Mouse (Mus musculus): ENCODE measurements around the gene Mta3. TPM values are rescaled to one million over a fixed set of nuclear protein-coding genes. Genes with fewer than 3 reads are reported as not detected.

Mta3 gene
- total RNA-seq (2021) = 10 to 100 TPM; 90.6 to 93.6 TPM
- long read RNA-seq, experiment 1, partial matches to known transcripts = 7 of 58 reads
- long read RNA-seq, experiment 1, other reads (novel, unspliced or antisense) = 47 of 58 reads
- long read RNA-seq, experiment 2, partial matches to known transcripts = 6 of 42 reads
- long read RNA-seq, experiment 2, other reads (novel, unspliced or antisense) = 35 of 42 reads

- no peak for TF ChIP-seq CTCF (IDR thresholded peaks at IDR 0.05)
- intact Hi-C loops (cut with DNase I) = loop anchor here (5.0 kb wide), 1 partner anchor 74 kb away; the partner anchor contains the start of gene Kcng3
- Histone ChIP-seq H3K4me3 (peak within 1 kb of the TSS; percentile 94), H3K27ac (peak within 1 kb of the TSS; percentile 97)
- DNase-seq (ENCODE audit: extremely low spot score in 1 of 2, low spot score in 2 of 2) = peak; percentile 71
Observed at GRCm38 (mm10) chr17:83706116-83706593, at the start of gene Mta3. Mta3 (plus strand) TSS chr17:83706163.

GRCm38 (mm10) chr17:83657375-83657774 is 48.6 kb upstream of the Mta3 start:
- intact Hi-C loops (cut with DNase I) = no loop called here
- H3K27ac ChIP-seq = no peak overlapping the region
- TF ChIP-seq CTCF (IDR thresholded peaks at IDR 0.05) = no peak
- DNase-seq (ENCODE audit: extremely low spot score in 1 of 2, low spot score in 2 of 2) = no peak
- no peak overlapping the region for H3K4me3 ChIP-seq

- no peak for TF ChIP-seq CTCF (IDR thresholded peaks at IDR 0.05)
- intact Hi-C loops (cut with DNase I) = no loop called here
- Histone ChIP-seq H3K27ac (no peak overlapping the region), H3K4me3 (no peak overlapping the region)
- no peak for DNase-seq (ENCODE audit: extremely low spot score in 1 of 2, low spot score in 2 of 2)
Observed at GRCm38 (mm10) chr17:83658943-83659342, 47.0 kb upstream of the Mta3 start.

GRCm38 (mm10) chr17:83664761-83665160 is 41.2 kb upstream of the Mta3 start:
- DNase-seq (ENCODE audit: extremely low spot score in 1 of 2, low spot score in 2 of 2) = no peak
- intact Hi-C loops (cut with DNase I) = no loop called here
- Histone ChIP-seq H3K4me3 (no peak overlapping the region), H3K27ac (no peak overlapping the region)
- TF ChIP-seq CTCF (IDR thresholded peaks at IDR 0.05) = no peak

GRCm38 (mm10) chr17:83666597-83667287 is 39.2 kb upstream of the Mta3 start:
- no peak for DNase-seq (ENCODE audit: extremely low spot score in 1 of 2, low spot score in 2 of 2)
- intact Hi-C loops (cut with DNase I) = no loop called here
- TF ChIP-seq CTCF (IDR thresholded peaks at IDR 0.05) = no peak
- H3K4me3 ChIP-seq = no peak overlapping the region
- H3K27ac ChIP-seq = no peak overlapping the region

GRCm38 (mm10) chr17:83667934-83668690 is 37.9 kb upstream of the Mta3 start:
- TF ChIP-seq CTCF (IDR thresholded peaks at IDR 0.05) = no peak
- H3K27ac ChIP-seq = no peak overlapping the region
- DNase-seq (ENCODE audit: extremely low spot score in 1 of 2, low spot score in 2 of 2) = no peak
- intact Hi-C loops (cut with DNase I) = no loop called here
- H3K4me3 ChIP-seq = no peak overlapping the region

- H3K27ac ChIP-seq = no peak overlapping the region
- DNase-seq (ENCODE audit: extremely low spot score in 1 of 2, low spot score in 2 of 2) = no peak
- TF ChIP-seq CTCF (IDR thresholded peaks at IDR 0.05) = no peak
- no peak overlapping the region for H3K4me3 ChIP-seq
- intact Hi-C loops (cut with DNase I) = no loop called here
Observed at GRCm38 (mm10) chr17:83672685-83673084, 33.3 kb upstream of the Mta3 start.

- no peak for TF ChIP-seq CTCF (IDR thresholded peaks at IDR 0.05)
- no peak overlapping the region for H3K27ac ChIP-seq
- intact Hi-C loops (cut with DNase I) = no loop called here
- H3K4me3 ChIP-seq = no peak overlapping the region
- DNase-seq (ENCODE audit: extremely low spot score in 1 of 2, low spot score in 2 of 2) = no peak
Observed at GRCm38 (mm10) chr17:83677370-83677769, 28.6 kb upstream of the Mta3 start.

- intact Hi-C loops (cut with DNase I) = no loop called here
- no peak overlapping the region for H3K4me3 ChIP-seq
- TF ChIP-seq CTCF (IDR thresholded peaks at IDR 0.05) = no peak
- no peak for DNase-seq (ENCODE audit: extremely low spot score in 1 of 2, low spot score in 2 of 2)
- no peak overlapping the region for H3K27ac ChIP-seq
Observed at GRCm38 (mm10) chr17:83681977-83682376, 24.0 kb upstream of the Mta3 start.

GRCm38 (mm10) chr17:83684475-83684874 is 21.5 kb upstream of the Mta3 start:
- no peak for DNase-seq (ENCODE audit: extremely low spot score in 1 of 2, low spot score in 2 of 2)
- no peak overlapping the region for H3K27ac ChIP-seq
- no peak overlapping the region for H3K4me3 ChIP-seq
- intact Hi-C loops (cut with DNase I) = no loop called here
- no peak for TF ChIP-seq CTCF (IDR thresholded peaks at IDR 0.05)

- DNase-seq (ENCODE audit: extremely low spot score in 1 of 2, low spot score in 2 of 2) = no peak
- intact Hi-C loops (cut with DNase I) = no loop called here
- no peak overlapping the region for H3K27ac ChIP-seq
- H3K4me3 ChIP-seq = no peak overlapping the region
- TF ChIP-seq CTCF (IDR thresholded peaks at IDR 0.05) = no peak
Observed at GRCm38 (mm10) chr17:83690418-83690817, 15.5 kb upstream of the Mta3 start.

GRCm38 (mm10) chr17:83691379-83691778 is 14.6 kb upstream of the Mta3 start:
- TF ChIP-seq CTCF (IDR thresholded peaks at IDR 0.05) = no peak
- Histone ChIP-seq H3K4me3 (no peak overlapping the region), H3K27ac (no peak overlapping the region)
- no peak for DNase-seq (ENCODE audit: extremely low spot score in 1 of 2, low spot score in 2 of 2)
- intact Hi-C loops (cut with DNase I) = no loop called here
